Mouse (Mus musculus): ENCODE measurements around the gene Ctnnbip1. TPM values are rescaled to one million over a fixed set of nuclear protein-coding genes. Genes with fewer than 3 reads are reported as not detected.

Gene Ctnnbip1
- polyA plus RNA-seq, 1 experiment: 0.18 TPM

- H3K27me3 ChIP-seq (ENCODE audit: control insufficient read depth): peaks cover 21% of the 10 kb centered on the region
- no peak overlapping the region for H3K4me3 ChIP-seq (replicated peaks)
- no peaks in the 10 kb centered on the region for H3K36me3 ChIP-seq (ENCODE audit: control insufficient read depth)
- H3K9me3 ChIP-seq (ENCODE audit: control insufficient read depth, low read length): peaks cover 2% of the 10 kb centered on the region; the same call in 1 of the 2 replicates
- peaks cover 17% of the 10 kb centered on the region for H3K4me1 ChIP-seq (ENCODE audit: control insufficient read depth)
- TF ChIP-seq GATA1 (IDR thresholded peaks at IDR 0.05; ENCODE audit: low read length): no peak
- no peak for TF ChIP-seq TAL1 (IDR thresholded peaks at IDR 0.05; ENCODE audit: low read length)
These were observed 2.3 kb upstream of the Ctnnbip1 start for GRCm38 (mm10) chr4:149515706-149516105.

DNA sequence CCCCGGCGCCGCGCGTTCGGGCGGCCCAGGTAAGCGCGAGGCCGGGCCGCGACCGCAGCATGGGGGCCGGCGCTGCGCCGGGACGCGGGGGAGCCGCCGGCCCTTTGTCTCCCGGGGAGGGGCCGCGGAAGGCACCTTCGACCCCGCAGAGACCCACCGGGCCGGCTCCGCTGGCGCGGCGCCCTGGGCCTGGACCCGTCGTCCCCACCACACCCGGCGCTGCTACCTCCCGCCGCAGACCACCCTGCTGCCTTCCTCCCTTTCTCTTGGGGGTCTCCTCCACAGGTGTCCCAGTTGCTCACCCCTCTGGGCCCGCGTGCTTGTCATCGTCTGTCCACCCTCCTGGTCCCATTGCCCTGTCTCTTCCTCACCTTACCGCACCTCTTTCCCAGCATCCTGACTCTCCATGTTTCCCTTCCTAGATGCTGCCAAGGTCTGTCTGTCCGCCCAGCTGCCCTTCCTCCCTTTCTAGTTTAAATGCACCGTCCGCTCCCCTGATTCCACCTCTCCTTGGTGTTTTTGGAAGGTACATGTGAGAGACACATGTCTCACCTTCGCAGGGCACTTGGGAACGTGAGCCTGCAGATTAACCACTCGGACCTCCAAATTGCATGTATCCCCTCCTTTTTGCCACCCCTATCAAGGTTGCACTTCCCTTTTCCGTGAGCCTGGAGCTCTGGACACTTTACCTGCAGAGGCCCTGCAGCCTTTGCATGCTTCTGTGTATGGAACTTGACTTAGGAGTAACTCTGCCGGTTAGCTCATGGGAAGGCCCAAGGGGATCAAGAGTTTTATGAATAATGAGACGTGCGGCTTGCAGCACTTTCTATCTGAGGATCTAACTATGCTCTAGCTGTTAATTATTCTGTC is 550 bp downstream of the Ctnnbip1 start:
- H3K36me3 ChIP-seq (ENCODE audit: control insufficient read depth): no peaks in the 10 kb centered on the region
- peaks cover 17% of the 10 kb centered on the region for H3K4me1 ChIP-seq (ENCODE audit: control insufficient read depth)
- H3K9me3 ChIP-seq (ENCODE audit: control insufficient read depth, low read length): peaks cover 2% of the 10 kb centered on the region; the same call in 1 of the 2 replicates
- H3K27me3 ChIP-seq (ENCODE audit: control insufficient read depth): peaks cover 21% of the 10 kb centered on the region
- H3K4me3 ChIP-seq (replicated peaks): peak overlapping the region; percentile 70
- TF ChIP-seq GATA1 (IDR thresholded peaks at IDR 0.05; ENCODE audit: low read length): no peak

DNA sequence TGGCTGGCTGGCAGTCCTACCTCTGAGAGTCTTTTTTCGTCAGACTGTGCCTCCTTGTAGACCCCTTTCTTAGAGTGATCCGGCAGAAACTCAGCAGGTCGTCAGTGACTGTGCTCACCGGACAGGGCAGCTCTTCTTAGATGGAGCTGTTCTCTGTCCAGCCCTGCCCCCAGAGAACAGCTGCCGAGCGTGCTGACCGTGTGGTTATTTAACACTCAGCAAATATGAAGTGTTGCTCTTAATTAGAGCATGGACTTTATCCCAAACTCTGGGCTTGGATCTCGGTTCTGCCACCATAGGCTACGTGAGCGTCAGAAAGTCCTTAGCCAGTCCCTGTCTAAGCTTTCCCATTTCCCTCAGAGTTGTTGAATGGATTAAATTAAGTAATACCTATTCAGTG is 3.2 kb downstream of the Ctnnbip1 start:
- peaks cover 17% of the 10 kb centered on the region for H3K4me1 ChIP-seq (ENCODE audit: control insufficient read depth)
- no peak for TF ChIP-seq TAL1 (IDR thresholded peaks at IDR 0.05; ENCODE audit: low read length)
- TF ChIP-seq GATA1 (IDR thresholded peaks at IDR 0.05; ENCODE audit: low read length): no peak
- H3K36me3 ChIP-seq (ENCODE audit: control insufficient read depth): no peaks in the 10 kb centered on the region
- peaks cover 21% of the 10 kb centered on the region for H3K27me3 ChIP-seq (ENCODE audit: control insufficient read depth)
- H3K9me3 ChIP-seq (ENCODE audit: control insufficient read depth, low read length): peaks cover 2% of the 10 kb centered on the region; the same call in 1 of the 2 replicates
- H3K4me3 ChIP-seq (replicated peaks): no peak overlapping the region

- peaks cover under 1% of the 10 kb centered on the region; the same call in 1 of the 2 replicates for H3K4me1 ChIP-seq (ENCODE audit: control insufficient read depth)
- no peak for TF ChIP-seq GATA1 (IDR thresholded peaks at IDR 0.05; ENCODE audit: low read length)
- TF ChIP-seq TAL1 (IDR thresholded peaks at IDR 0.05; ENCODE audit: low read length): no peak
These were observed 5.9 kb downstream of the Ctnnbip1 start for GRCm38 (mm10) chr4:149523961-149524360.

GRCm38 (mm10) chr4:149525170-149525569 is 7.1 kb downstream of the Ctnnbip1 start:
- H3K36me3 ChIP-seq (ENCODE audit: control insufficient read depth): no peaks in the 10 kb centered on the region
- H3K4me3 ChIP-seq (replicated peaks): no peak overlapping the region
- H3K27me3 ChIP-seq (ENCODE audit: control insufficient read depth): peaks cover 3% of the 10 kb centered on the region
- H3K9me3 ChIP-seq (ENCODE audit: control insufficient read depth, low read length): no peaks in the 10 kb centered on the region
- no peaks in the 10 kb centered on the region for H3K4me1 ChIP-seq (ENCODE audit: control insufficient read depth)
- TF ChIP-seq TAL1 (IDR thresholded peaks at IDR 0.05; ENCODE audit: low read length) (no peak), GATA1 (IDR thresholded peaks at IDR 0.05; ENCODE audit: low read length) (no peak)

More at GRCm38 (mm10) chr4:149523961-149524360, 5.9 kb downstream of the Ctnnbip1 start:
- Histone ChIP-seq H3K27me3 (ENCODE audit: control insufficient read depth) (peaks cover 14% of the 10 kb centered on the region), H3K36me3 (ENCODE audit: control insufficient read depth) (no peaks in the 10 kb centered on the region), H3K9me3 (ENCODE audit: control insufficient read depth, low read length) (no peaks in the 10 kb centered on the region), H3K4me3 (replicated peaks) (no peak overlapping the region)

DNA sequence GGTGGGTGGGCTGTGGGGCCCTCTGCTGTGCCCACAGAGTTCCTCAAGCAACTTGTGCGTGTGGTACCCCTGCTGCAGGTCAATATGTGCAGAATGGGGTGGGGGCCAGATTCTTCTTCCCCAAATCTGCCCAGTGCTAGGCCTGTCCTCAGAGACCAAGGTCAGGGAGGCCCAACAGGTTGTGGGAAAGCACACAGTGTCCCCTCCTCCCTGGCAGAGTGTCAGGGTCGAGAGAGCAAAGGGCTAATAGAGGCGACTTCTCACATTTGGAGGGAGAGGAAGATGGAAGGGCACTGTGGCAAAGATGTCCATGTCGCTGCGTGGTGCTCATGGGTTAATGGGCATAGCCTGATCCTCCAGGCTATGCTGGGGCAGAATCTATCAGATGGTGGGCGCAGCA is 7.8 kb downstream of the Ctnnbip1 start:
- Histone ChIP-seq H3K9me3 (ENCODE audit: control insufficient read depth, low read length) (no peaks in the 10 kb centered on the region), H3K36me3 (ENCODE audit: control insufficient read depth) (no peaks in the 10 kb centered on the region), H3K4me3 (replicated peaks) (no peak overlapping the region), H3K4me1 (ENCODE audit: control insufficient read depth) (no peaks in the 10 kb centered on the region), H3K27me3 (ENCODE audit: control insufficient read depth) (no peaks in the 10 kb centered on the region)
- no peak for TF ChIP-seq GATA1 (IDR thresholded peaks at IDR 0.05; ENCODE audit: low read length)
- no peak for TF ChIP-seq TAL1 (IDR thresholded peaks at IDR 0.05; ENCODE audit: low read length)

- no peak overlapping the region for H3K4me3 ChIP-seq (replicated peaks)
- no peak for TF ChIP-seq GATA1 (IDR thresholded peaks at IDR 0.05; ENCODE audit: low read length)
- TF ChIP-seq TAL1 (IDR thresholded peaks at IDR 0.05; ENCODE audit: low read length): no peak
- no peaks in the 10 kb centered on the region for H3K27me3 ChIP-seq (ENCODE audit: control insufficient read depth)
- H3K36me3 ChIP-seq (ENCODE audit: control insufficient read depth): no peaks in the 10 kb centered on the region
- H3K4me1 ChIP-seq (ENCODE audit: control insufficient read depth): no peaks in the 10 kb centered on the region
- H3K9me3 ChIP-seq (ENCODE audit: control insufficient read depth, low read length): no peaks in the 10 kb centered on the region
These were observed 8.3 kb downstream of the Ctnnbip1 start for GRCm38 (mm10) chr4:149526330-149526729.

- no peaks in the 10 kb centered on the region for H3K9me3 ChIP-seq (ENCODE audit: control insufficient read depth, low read length)
- no peak for TF ChIP-seq GATA1 (IDR thresholded peaks at IDR 0.05; ENCODE audit: low read length)
- no peak for TF ChIP-seq TAL1 (IDR thresholded peaks at IDR 0.05; ENCODE audit: low read length)
- H3K36me3 ChIP-seq (ENCODE audit: control insufficient read depth): no peaks in the 10 kb centered on the region
- no peak overlapping the region for H3K4me3 ChIP-seq (replicated peaks)
- no peaks in the 10 kb centered on the region for H3K27me3 ChIP-seq (ENCODE audit: control insufficient read depth)
- H3K4me1 ChIP-seq (ENCODE audit: control insufficient read depth): no peaks in the 10 kb centered on the region
These were observed 9.8 kb downstream of the Ctnnbip1 start for GRCm38 (mm10) chr4:149527621-149528354.

- no peaks in the 10 kb centered on the region for H3K36me3 ChIP-seq (ENCODE audit: control insufficient read depth)
- H3K9me3 ChIP-seq (ENCODE audit: control insufficient read depth, low read length): no peaks in the 10 kb centered on the region
- no peak overlapping the region for H3K4me3 ChIP-seq (replicated peaks)
- TF ChIP-seq TAL1 (IDR thresholded peaks at IDR 0.05; ENCODE audit: low read length): no peak
- no peaks in the 10 kb centered on the region for H3K27me3 ChIP-seq (ENCODE audit: control insufficient read depth)
- no peaks in the 10 kb centered on the region for H3K4me1 ChIP-seq (ENCODE audit: control insufficient read depth)
These were observed 11.7 kb downstream of the Ctnnbip1 start for GRCm38 (mm10) chr4:149529691-149530090.
